Comparison of ENCODE assay signal across 9 mouse cellular contexts in the genomic region with DNA sequence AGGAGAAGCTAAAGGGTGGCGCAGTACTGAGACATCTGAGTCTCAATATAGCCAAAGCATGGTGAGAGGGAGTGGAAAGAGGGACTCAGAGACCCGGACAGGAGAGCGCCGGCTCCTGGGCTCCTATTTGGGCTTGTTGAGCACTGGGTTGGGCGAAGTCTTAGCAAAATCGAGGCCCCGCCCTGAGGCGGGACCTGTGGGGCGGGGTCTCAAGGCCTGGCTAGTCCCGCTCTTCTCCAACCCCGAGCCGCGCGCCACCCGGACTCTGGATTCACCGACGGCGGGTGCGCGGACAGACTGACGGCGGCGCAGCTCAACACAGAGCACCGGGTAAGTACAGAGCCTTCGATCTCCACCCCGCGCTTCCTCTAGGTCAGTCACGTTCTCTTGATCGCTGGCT. TPM values are rescaled to one million over a fixed set of nuclear protein-coding genes. Genes with fewer than 3 reads are reported as not detected.
A peak's percentile ranks its signal among the peaks of the same experiment; 100 is the strongest.
DNase-seq lines count a peak whose midpoint lies in the region; ATAC-seq and TF ChIP-seq lines count a peak whose summit lies in the region.
"Had no signal": no experiment of that assay in that cellular context is flagged by ENCODE, and none has a peak within 500 bp of the region (broad histone marks: within the 10 kb centered on the region; RNA-seq: fewer than 3 reads in every experiment).

No protein-coding gene starts in this region.

- peak overlapping the region; percentile 61 for H3K4me2 ChIP-seq in forebrain, postnatal 0 days (ENCODE audit: low read depth)
- peak overlapping the region; percentile 67 for H3K4me2 ChIP-seq in limb, embryonic 15.5 days
- peak overlapping the region; percentile 72 for H3K4me2 ChIP-seq in midbrain, embryonic 16.5 days (ENCODE audit: low read length)

- peak overlapping the region; percentile 36 for H3K4me3 ChIP-seq in forebrain, postnatal 0 days (ENCODE audit: low read depth, low read length)
- H3K4me3 ChIP-seq in hindbrain, embryonic 10.5 days, result peak overlapping the region; percentile 53
- peak overlapping the region; percentile 55 for H3K4me3 ChIP-seq in limb, embryonic 15.5 days
- peak overlapping the region; percentile 42 for H3K4me3 ChIP-seq in midbrain, embryonic 16.5 days (ENCODE audit: low read depth, low read length)

- no peaks in the 10 kb centered on the region for H3K9me3 ChIP-seq in forebrain, postnatal 0 days (ENCODE audit: low read length)
- no peaks in the 10 kb centered on the region for H3K9me3 ChIP-seq in hindbrain, embryonic 10.5 days
- no peaks in the 10 kb centered on the region for H3K9me3 ChIP-seq in limb, embryonic 15.5 days
- H3K9me3 ChIP-seq in midbrain, embryonic 16.5 days (replicated peaks; ENCODE audit: control insufficient read depth, low read length, poor library complexity, severe bottlenecking), result no peaks in the 10 kb centered on the region

- TF ChIP-seq CTCF in forebrain, postnatal 0 days (IDR thresholded peaks at IDR 0.05; ENCODE audit: low read depth), result no peak

- H3K4me1 ChIP-seq in forebrain, postnatal 0 days (ENCODE audit: insufficient read depth), result 0 out of 2 replicates have a peak, but pooled peaks cover 4% of the 10 kb centered on the region
- peaks cover 49% of the 10 kb centered on the region for H3K4me1 ChIP-seq in hindbrain, embryonic 10.5 days (replicated peaks)
- peaks cover 79% of the 10 kb centered on the region for H3K4me1 ChIP-seq in limb, embryonic 15.5 days
- peaks cover 6% of the 10 kb centered on the region; the same call in 1 of the 2 replicates for H3K4me1 ChIP-seq in midbrain, embryonic 16.5 days (ENCODE audit: control insufficient read depth, insufficient read depth, low read length)

- no peaks in the 10 kb centered on the region for H3K27me3 ChIP-seq in forebrain, postnatal 0 days (ENCODE audit: insufficient read depth, low read length)
- H3K27me3 ChIP-seq in hindbrain, embryonic 10.5 days (ENCODE audit: insufficient read depth, poor library complexity, severe bottlenecking), result peaks cover 47% of the 10 kb centered on the region
- no peaks in the 10 kb centered on the region for H3K27me3 ChIP-seq in limb, embryonic 15.5 days
- H3K27me3 ChIP-seq in midbrain, embryonic 16.5 days (ENCODE audit: control insufficient read depth, insufficient read depth, low read depth, low read length), result peaks cover 7% of the 10 kb centered on the region

- DNase-seq in adrenal gland, adult 18-20 months (ENCODE audit: low spot score in 2 of 2), result peak; percentile 29 to 53
- DNase-seq in adrenal gland, adult 8-10 months, result no peak
- DNase-seq in adrenal gland, postnatal 25 days, result peak; percentile 60
- peak; percentile 59 for DNase-seq in forebrain, postnatal 0 days
- peak; percentile 77 for DNase-seq in hindbrain, embryonic 10.5 days (ENCODE audit: low spot score)
- peak; percentile 49 to 73 for DNase-seq in urinary bladder, postnatal 36 days (ENCODE audit: low spot score in 2 of 2)

- no peaks in the 10 kb centered on the region for H3K36me3 ChIP-seq in forebrain, postnatal 0 days (ENCODE audit: insufficient read depth)
- H3K36me3 ChIP-seq in hindbrain, embryonic 10.5 days, result no peaks in the 10 kb centered on the region
- H3K36me3 ChIP-seq in limb, embryonic 15.5 days, result peaks cover 11% of the 10 kb centered on the region; the same call in 1 of the 2 replicates
- H3K36me3 ChIP-seq in midbrain, embryonic 16.5 days (ENCODE audit: control insufficient read depth, insufficient read depth, low read length), result no peaks in the 10 kb centered on the region

- no peak overlapping the region for H3K27ac ChIP-seq in forebrain, postnatal 0 days (ENCODE audit: low read depth, low read length)
- peak overlapping the region; percentile 77 for H3K27ac ChIP-seq in hindbrain, embryonic 10.5 days
- H3K27ac ChIP-seq in limb, embryonic 15.5 days, result peak overlapping the region; percentile 84
- no peak overlapping the region for H3K27ac ChIP-seq in midbrain, embryonic 16.5 days (ENCODE audit: low read length)
- H3K27ac ChIP-seq: macrophage had no signal

- ATAC-seq in forebrain, postnatal 0 days, result peak; percentile 83
- peak; percentile 78 for ATAC-seq in limb, embryonic 15.5 days (ENCODE audit: insufficient number of reproducible peaks, low FRiP score, low TSS enrichment, low read depth)
- peak; percentile 53 for ATAC-seq in midbrain, embryonic 16.5 days

- 1% methylated on average over 29 of the region's 29 CpGs for WGBS in forebrain, postnatal 0 days
- WGBS in hindbrain, embryonic 10.5 days, result under 1% methylated on average over 29 of the region's 29 CpGs
- WGBS in limb, embryonic 15.5 days, result 2% methylated on average over 29 of the region's 29 CpGs
- under 1% methylated on average over 27 of the region's 29 CpGs for WGBS in midbrain, embryonic 16.5 days

- peak overlapping the region; percentile 54 for H3K9ac ChIP-seq in forebrain, postnatal 0 days
- H3K9ac ChIP-seq in limb, embryonic 15.5 days, result peak overlapping the region; percentile 50
- peak overlapping the region; percentile 58 for H3K9ac ChIP-seq in midbrain, embryonic 16.5 days (ENCODE audit: low read depth, low read length)

RNA-seq across cellular contexts. Expression of a gene that starts 0.3 kb away (rescaled TPM):
- total RNA-seq in adrenal gland, adult 18-20 months (2021), result 10 to 100 TPM in 1 of 2 experiments, 1 to 10 TPM in 1; 9.1 to 25.1 TPM
- total RNA-seq in adrenal gland, adult 8-10 months (2022), result 10 to 100 TPM in 3 of 4 experiments, 1 to 10 TPM in 1; 8.8 to 24.6 (median 14.7) TPM
- total RNA-seq in adrenal gland, postnatal 25 days (2021), result 10.1 and 11.3 TPM in 2 replicates
- total RNA-seq in forebrain, postnatal 0 days (2014; rRNA removed), result 26.7 and 41.1 TPM in 2 replicates
- 18.6 and 19.6 TPM in 2 replicates for polyA plus RNA-seq in forebrain, postnatal 0 days (2015; fragmentation: Nextera tagmentation; extraction: Ambion mirVana)
- 28.5 and 32.2 TPM in 2 replicates for polyA plus RNA-seq in hindbrain, embryonic 10.5 days (2016; fragmentation: Nextera tagmentation; extraction: Ambion mirVana)
- polyA plus RNA-seq in limb, embryonic 15.5 days (2015; fragmentation: Nextera tagmentation; extraction: Ambion mirVana), result 297 and 305 TPM in 2 replicates
- 11.9 and 12.5 TPM in 2 replicates for polyA plus RNA-seq in midbrain, embryonic 16.5 days (2015; fragmentation: Nextera tagmentation; extraction: Ambion mirVana)

RNA-seq across cellular contexts. Expression of a gene that starts 56.1 kb away (rescaled TPM):
- total RNA-seq in adrenal gland, adult 18-20 months (2021), result 10 to 100 TPM in 1 of 2 experiments, 1 to 10 TPM in 1; 7.1 to 10.9 TPM
- total RNA-seq in adrenal gland, adult 8-10 months (2022), result 10 to 100 TPM in 3 of 4 experiments, 1 to 10 TPM in 1; 9.8 to 26.5 (median 20.6) TPM
- total RNA-seq in adrenal gland, postnatal 25 days (2021), result 6.6 and 9.9 TPM in 2 replicates
- total RNA-seq in forebrain, postnatal 0 days (2014; rRNA removed), result 70.3 and 81.0 TPM in 2 replicates
- polyA plus RNA-seq in forebrain, postnatal 0 days (2015; fragmentation: Nextera tagmentation; extraction: Ambion mirVana), result 27.4 and 34.5 TPM in 2 replicates
- 12.3 and 15.6 TPM in 2 replicates for polyA plus RNA-seq in hindbrain, embryonic 10.5 days (2016; fragmentation: Nextera tagmentation; extraction: Ambion mirVana)
- 13.5 and 13.9 TPM in 2 replicates for polyA plus RNA-seq in limb, embryonic 15.5 days (2015; fragmentation: Nextera tagmentation; extraction: Ambion mirVana)
- polyA plus RNA-seq in midbrain, embryonic 16.5 days (2015; fragmentation: Nextera tagmentation; extraction: Ambion mirVana), result 48.0 and 56.3 TPM in 2 replicates

Comparison
In these comparisons a context has a peak if more than half of its experiments do, and no peak if none do; other contexts are left out.
1. H3K27ac ChIP-seq: peak in hindbrain, embryonic 10.5 days (single experiment) and limb, embryonic 15.5 days (single experiment); none in forebrain, postnatal 0 days (single experiment) and midbrain, embryonic 16.5 days (single experiment).
2. Peak in every context shown above with its lines, with median percentiles within 50 percentile points of each other: ATAC-seq, H3K4me2 ChIP-seq, H3K4me3 ChIP-seq and H3K9ac ChIP-seq.